Mouse (Mus musculus) midbrain, embryonic 15.5 days (tissue): ENCODE measurements around the gene Pfkfb4. TPM values are rescaled to one million over a fixed set of nuclear protein-coding genes. Genes with fewer than 3 reads are reported as not detected.

Source experiments
- ATAC-seq: fragments of 200-750 bp; cut with Nextera tagmentation; replicated peaks from 2 replicates; pipeline ENCODE4 v1.8.0; 2017; ENCODE audit warnings: moderate TSS enrichment
- H3K27ac ChIP-seq: fragments of 300-500 bp; sonication (generic); 2 replicates; pipeline ENCODE4 v1.5.1; 2015; ENCODE audit warnings: mild to moderate bottlenecking, inconsistent platforms
- H3K27me3 ChIP-seq: fragments of 300-500 bp; sonication (generic); replicated peaks from 2 replicates; pipeline ENCODE4 v1.6.1; 2015; ENCODE audit warnings: inconsistent platforms
- H3K36me3 ChIP-seq: fragments of 300-500 bp; sonication (generic); replicated peaks from 2 replicates; pipeline ENCODE4 v1.6.1; 2015; ENCODE audit warnings: inconsistent platforms
- H3K4me1 ChIP-seq: fragments of 300-500 bp; sonication (generic); 2 replicates; pipeline ENCODE4 v1.6.1; 2015; ENCODE audit warnings: inconsistent platforms
- H3K4me2 ChIP-seq: fragments of 300-500 bp; sonication (generic); 2 replicates; pipeline ENCODE4 v1.6.1; 2015; ENCODE audit warnings: inconsistent platforms, mild to moderate bottlenecking, moderate library complexity
- H3K4me3 ChIP-seq: fragments of 300-500 bp; sonication (generic); 2 replicates; pipeline ENCODE4 v1.5.1; 2015; ENCODE audit warnings: mild to moderate bottlenecking, inconsistent platforms
- H3K9ac ChIP-seq: fragments of 300-500 bp; sonication (generic); 2 replicates; pipeline ENCODE4 v1.6.1; 2015; ENCODE audit warnings: mild to moderate bottlenecking, inconsistent platforms
- H3K9me3 ChIP-seq: fragments of 300-500 bp; sonication (generic); 2 replicates; pipeline ENCODE4 v1.6.1; 2016; ENCODE audit warnings: inconsistent platforms
- WGBS: fragments of 180-500 bp; shearing (Covaris S2); methylation state at CpG from one replicate; pipeline ENCODE4 v1.1.7; 2015; ENCODE audit warnings: mixed read lengths; 5-methylcytosine and 5-hydroxymethylcytosine counted together
- polyA plus RNA-seq: library from polyadenylated mRNA; unstranded; fragments of >200 nt; fragmentation: Nextera tagmentation; extraction: Ambion mirVana; gene quantifications from 2 replicates; pipeline ENCODE4 v1.2.1, GENCODE M21; 2015

The Pfkfb4 gene
- polyA plus RNA-seq, 1 experiment from 2014 or later, result 36.7 TPM

- ATAC-seq, result no peak
- Histone ChIP-seq H3K27ac (no peak overlapping the region), H3K27me3 (no peaks in the 10 kb centered on the region), H3K4me1 (no peaks in the 10 kb centered on the region), H3K9ac (no peak overlapping the region), H3K36me3 (no peaks in the 10 kb centered on the region), H3K4me2 (no peak overlapping the region), H3K9me3 (no peaks in the 10 kb centered on the region), H3K4me3 (no peak overlapping the region)
- WGBS, result 81% methylated on average over 7 of the region's 7 CpGs
These were observed 13.6 kb upstream of the Pfkfb4 start for GRCm38 (mm10) chr9:108977966-108978365.

GRCm38 (mm10) chr9:108982498-108982897 lies 9.1 kb upstream of the Pfkfb4 start:
- 86% methylated on average over 8 of the region's 8 CpGs for WGBS
- Histone ChIP-seq H3K9me3 (no peaks in the 10 kb centered on the region), H3K27ac (no peak overlapping the region), H3K4me1 (no peaks in the 10 kb centered on the region), H3K27me3 (no peaks in the 10 kb centered on the region), H3K9ac (no peak overlapping the region), H3K4me2 (no peak overlapping the region), H3K36me3 (no peaks in the 10 kb centered on the region), H3K4me3 (no peak overlapping the region)
- ATAC-seq, result no peak

- no peaks in the 10 kb centered on the region for H3K36me3 ChIP-seq
- H3K4me2 ChIP-seq, result no peak overlapping the region
- WGBS, result 84% methylated on average over 9 of the region's 9 CpGs
- no peak overlapping the region for H3K9ac ChIP-seq
- H3K9me3 ChIP-seq, result no peaks in the 10 kb centered on the region
- no peak for ATAC-seq
- no peaks in the 10 kb centered on the region for H3K27me3 ChIP-seq
- H3K27ac ChIP-seq, result no peak overlapping the region
- no peaks in the 10 kb centered on the region for H3K4me1 ChIP-seq
- H3K4me3 ChIP-seq, result no peak overlapping the region
These were observed 8.4 kb upstream of the Pfkfb4 start for GRCm38 (mm10) chr9:108983209-108983608.

GRCm38 (mm10) chr9:108985710-108986109 lies 5.9 kb upstream of the Pfkfb4 start, which contains the start of gene Ucn2:
Ucn2 (plus strand) TSS chr9:108986010.
- 83% methylated on average over 4 of the region's 4 CpGs for WGBS
- no peaks in the 10 kb centered on the region for H3K27me3 ChIP-seq

GRCm38 (mm10) chr9:108987704-108988350 lies 3.8 kb upstream of the Pfkfb4 start:
- no peak for ATAC-seq
- no peak overlapping the region for H3K4me3 ChIP-seq
- no peaks in the 10 kb centered on the region for H3K36me3 ChIP-seq
- no peaks in the 10 kb centered on the region for H3K27me3 ChIP-seq
- H3K9ac ChIP-seq, result no peak overlapping the region
- H3K9me3 ChIP-seq, result no peaks in the 10 kb centered on the region
- no peak overlapping the region for H3K27ac ChIP-seq
- H3K4me2 ChIP-seq, result no peak overlapping the region
- WGBS, result 22% methylated on average over 15 of the region's 15 CpGs
- H3K4me1 ChIP-seq, result peaks cover 14% of the 10 kb centered on the region

More at GRCm38 (mm10) chr9:108985710-108986109, 5.9 kb upstream of the Pfkfb4 start, which contains the start of gene Ucn2:
- no peaks in the 10 kb centered on the region for H3K36me3 ChIP-seq
- H3K9ac ChIP-seq, result no peak within 1 kb of the TSS
- H3K4me2 ChIP-seq, result no peak within 1 kb of the TSS
- H3K9me3 ChIP-seq, result no peaks in the 10 kb centered on the region
- no peak for ATAC-seq
- peaks cover 2% of the 10 kb centered on the region; the same call in 1 of the 2 replicates for H3K4me1 ChIP-seq
- H3K27ac ChIP-seq, result no peak within 1 kb of the TSS
- H3K4me3 ChIP-seq, result no peak within 1 kb of the TSS

- ATAC-seq, result no peak
- Histone ChIP-seq H3K9ac (no peak overlapping the region), H3K27ac (no peak overlapping the region), H3K4me1 (peaks cover 20% of the 10 kb centered on the region), H3K27me3 (no peaks in the 10 kb centered on the region), H3K36me3 (no peaks in the 10 kb centered on the region), H3K4me3 (no peak overlapping the region), H3K4me2 (no peak overlapping the region), H3K9me3 (no peaks in the 10 kb centered on the region)
- 83% methylated on average over 4 of the region's 4 CpGs for WGBS
These were observed 1.6 kb upstream of the Pfkfb4 start for GRCm38 (mm10) chr9:108989802-108990461.

- no peaks in the 10 kb centered on the region for H3K36me3 ChIP-seq
- H3K4me1 ChIP-seq, result peaks cover 20% of the 10 kb centered on the region
- H3K4me2 ChIP-seq, result no peak overlapping the region
- ATAC-seq, result no peak
- H3K4me3 ChIP-seq, result no peak overlapping the region
- H3K27ac ChIP-seq, result no peak overlapping the region
- H3K27me3 ChIP-seq, result no peaks in the 10 kb centered on the region
- no peak overlapping the region for H3K9ac ChIP-seq
- WGBS, result 77% methylated on average over 7 of the region's 7 CpGs
- no peaks in the 10 kb centered on the region for H3K9me3 ChIP-seq
These were observed 1.1 kb upstream of the Pfkfb4 start for GRCm38 (mm10) chr9:108990462-108990820.

GRCm38 (mm10) chr9:108992085-108992469 lies 499 bp downstream of the Pfkfb4 start:
- H3K4me1 ChIP-seq, result peaks cover 25% of the 10 kb centered on the region
- no peaks in the 10 kb centered on the region for H3K27me3 ChIP-seq
- H3K4me3 ChIP-seq, result peak overlapping the region; percentile 60
- no peaks in the 10 kb centered on the region for H3K36me3 ChIP-seq
- peak overlapping the region; percentile 66 for H3K9ac ChIP-seq
- H3K27ac ChIP-seq, result peak overlapping the region; percentile 81
- H3K9me3 ChIP-seq, result no peaks in the 10 kb centered on the region
- ATAC-seq, result peak; percentile 55; the same call in 1 of the 2 replicates
- peak overlapping the region; percentile 73 for H3K4me2 ChIP-seq
- 7% methylated on average over 18 of the region's 18 CpGs for whole genome bisulfite sequencing

GRCm38 (mm10) chr9:108992620-108993361 lies 1.2 kb downstream of the Pfkfb4 start:
- no peak for ATAC-seq
- no peaks in the 10 kb centered on the region for H3K9me3 ChIP-seq

GRCm38 (mm10) chr9:108996411-108996810 lies 4.8 kb downstream of the Pfkfb4 start:
- Histone ChIP-seq H3K4me3 (no peak overlapping the region), H3K27me3 (no peaks in the 10 kb centered on the region), H3K9ac (no peak overlapping the region), H3K4me2 (no peak overlapping the region), H3K36me3 (no peaks in the 10 kb centered on the region), H3K9me3 (no peaks in the 10 kb centered on the region), H3K27ac (no peak overlapping the region), H3K4me1 (peaks cover 22% of the 10 kb centered on the region)
- no peak for ATAC-seq
- 82% methylated on average over 9 of the region's 9 CpGs for WGBS

More at GRCm38 (mm10) chr9:108992620-108993361, 1.2 kb downstream of the Pfkfb4 start:
- Histone ChIP-seq H3K9ac (no peak overlapping the region), H3K4me3 (peak overlapping the region; percentile 60), H3K4me2 (peak overlapping the region; percentile 73), H3K4me1 (peaks cover 25% of the 10 kb centered on the region), H3K36me3 (no peaks in the 10 kb centered on the region), H3K27me3 (no peaks in the 10 kb centered on the region), H3K27ac (no peak overlapping the region)
- WGBS, result 81% methylated on average over 9 of the region's 9 CpGs

GRCm38 (mm10) chr9:108998287-108999166 lies 6.9 kb downstream of the Pfkfb4 start:
- Histone ChIP-seq H3K4me2 (no peak overlapping the region), H3K27ac (peak overlapping the region; percentile 30; the same call in 1 of the 2 replicates)
- ATAC-seq, result no peak

More at GRCm38 (mm10) chr9:108998287-108999166, 6.9 kb downstream of the Pfkfb4 start:
- 79% methylated on average over 19 of the region's 19 CpGs for WGBS
- Histone ChIP-seq H3K9ac (no peak overlapping the region), H3K4me1 (peaks cover 11% of the 10 kb centered on the region; the same call in 1 of the 2 replicates), H3K27me3 (no peaks in the 10 kb centered on the region), H3K4me3 (no peak overlapping the region), H3K9me3 (no peaks in the 10 kb centered on the region), H3K36me3 (no peaks in the 10 kb centered on the region)
